Mouse (Mus musculus): ENCODE measurements around the gene Myb. TPM values are rescaled to one million over a fixed set of nuclear protein-coding genes. Genes with fewer than 3 reads are reported as not detected.

The Myb gene
- polyA plus RNA-seq, 1 experiment: 0.09 TPM

DNA sequence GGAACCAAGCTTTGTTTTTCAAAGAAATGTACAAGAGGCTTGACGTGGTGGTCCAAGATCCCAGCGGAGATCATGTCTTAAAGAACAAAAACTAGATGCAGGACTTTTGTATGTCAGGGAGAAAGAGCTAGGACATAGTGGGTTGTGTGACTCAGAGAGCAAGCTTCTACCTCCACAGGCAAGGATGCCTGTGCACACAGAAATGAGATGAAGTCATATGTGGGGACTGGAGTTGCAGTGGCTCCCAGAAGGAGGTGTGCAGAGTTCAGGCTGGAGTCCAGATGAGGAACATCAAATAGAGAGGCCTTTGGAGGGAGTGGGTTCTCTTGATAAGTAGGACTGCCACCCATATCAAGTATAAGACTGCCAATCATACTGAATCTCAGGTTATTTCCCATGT is 65.9 kb downstream of the Myb start:
- Histone ChIP-seq H3K4me3 (replicated peaks) (no peak overlapping the region), H3K36me3 (ENCODE audit: control insufficient read depth) (no peaks in the 10 kb centered on the region), H3K4me1 (ENCODE audit: control insufficient read depth) (no peaks in the 10 kb centered on the region), H3K27me3 (ENCODE audit: control insufficient read depth) (no peaks in the 10 kb centered on the region), H3K9me3 (ENCODE audit: control insufficient read depth, low read length) (no peaks in the 10 kb centered on the region)
- no peak for TF ChIP-seq GATA1 (IDR thresholded peaks at IDR 0.05; ENCODE audit: low read length)
- no peak for TF ChIP-seq TAL1 (IDR thresholded peaks at IDR 0.05; ENCODE audit: low read length)

DNA sequence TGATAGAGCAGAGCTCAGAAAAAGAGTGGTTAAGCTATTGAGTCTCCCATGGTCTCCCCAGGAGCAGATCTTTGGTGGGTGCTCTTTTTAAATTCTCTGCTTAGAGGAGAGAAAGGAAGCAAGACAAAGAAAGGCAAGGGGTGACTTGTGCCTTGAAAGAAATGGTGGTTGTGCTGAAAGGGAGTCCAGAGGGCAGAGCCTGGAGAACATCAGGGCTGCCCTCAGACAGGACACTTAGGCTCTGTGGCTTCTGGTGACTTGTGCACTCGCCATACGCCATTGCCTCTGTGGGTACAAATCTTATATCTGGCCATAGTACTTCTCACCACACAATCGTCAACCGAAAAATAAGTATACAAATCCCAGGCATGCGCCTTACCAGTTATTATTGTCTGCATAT is 67.5 kb downstream of the Myb start:
- no peak for TF ChIP-seq TAL1 (IDR thresholded peaks at IDR 0.05; ENCODE audit: low read length)

DNA sequence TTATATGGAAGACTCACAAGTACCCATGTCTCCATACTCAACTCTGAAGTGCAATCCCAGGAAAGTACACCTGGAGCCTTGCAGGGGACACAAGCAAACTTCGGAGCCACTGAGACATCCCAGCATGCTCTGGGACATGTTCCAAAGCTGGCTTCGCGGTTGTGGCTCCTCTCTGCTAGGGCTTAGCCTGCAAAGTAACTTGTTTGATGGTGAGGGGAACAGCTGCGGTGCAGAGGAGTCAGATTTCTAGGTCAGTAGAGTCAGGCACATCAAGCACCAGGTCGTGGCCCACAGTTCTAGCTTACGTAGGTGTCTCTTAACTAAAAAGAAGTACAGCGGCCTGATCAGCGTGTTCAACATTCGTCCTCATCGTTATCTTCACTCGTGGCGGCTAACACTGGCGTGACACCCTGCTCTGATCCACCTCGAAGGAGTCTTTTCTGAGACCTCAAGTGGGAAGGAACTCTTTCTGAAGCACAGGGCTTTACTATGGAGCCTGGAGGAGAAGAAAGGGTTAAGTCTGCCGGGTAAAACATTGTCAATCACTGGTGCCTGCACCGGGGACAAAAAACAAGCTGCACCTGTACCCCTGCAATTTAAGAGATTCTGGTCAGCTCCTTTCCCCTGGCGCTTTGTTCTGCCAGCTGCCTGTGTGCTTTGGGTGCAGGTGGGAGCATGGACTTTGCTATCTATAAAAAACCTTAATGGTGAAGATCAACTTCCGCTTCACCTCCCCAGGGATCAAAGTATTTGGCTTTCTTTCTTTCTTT is 68.1 kb downstream of the Myb start:
- no peaks in the 10 kb centered on the region for H3K36me3 ChIP-seq (ENCODE audit: control insufficient read depth)
- TF ChIP-seq GATA1 (IDR thresholded peaks at IDR 0.05; ENCODE audit: low read length) (no peak), TAL1 (IDR thresholded peaks at IDR 0.05; ENCODE audit: low read length) (no peak)
- no peaks in the 10 kb centered on the region for H3K27me3 ChIP-seq (ENCODE audit: control insufficient read depth)
- no peak overlapping the region for H3K4me3 ChIP-seq (replicated peaks)
- no peaks in the 10 kb centered on the region for H3K9me3 ChIP-seq (ENCODE audit: control insufficient read depth, low read length)
- H3K4me1 ChIP-seq (ENCODE audit: control insufficient read depth): no peaks in the 10 kb centered on the region

More for the DNA sequence above, 67.5 kb downstream of the Myb start:
- Histone ChIP-seq H3K9me3 (ENCODE audit: control insufficient read depth, low read length) (no peaks in the 10 kb centered on the region), H3K4me3 (replicated peaks) (no peak overlapping the region), H3K27me3 (ENCODE audit: control insufficient read depth) (no peaks in the 10 kb centered on the region), H3K36me3 (ENCODE audit: control insufficient read depth) (no peaks in the 10 kb centered on the region), H3K4me1 (ENCODE audit: control insufficient read depth) (no peaks in the 10 kb centered on the region)

DNA sequence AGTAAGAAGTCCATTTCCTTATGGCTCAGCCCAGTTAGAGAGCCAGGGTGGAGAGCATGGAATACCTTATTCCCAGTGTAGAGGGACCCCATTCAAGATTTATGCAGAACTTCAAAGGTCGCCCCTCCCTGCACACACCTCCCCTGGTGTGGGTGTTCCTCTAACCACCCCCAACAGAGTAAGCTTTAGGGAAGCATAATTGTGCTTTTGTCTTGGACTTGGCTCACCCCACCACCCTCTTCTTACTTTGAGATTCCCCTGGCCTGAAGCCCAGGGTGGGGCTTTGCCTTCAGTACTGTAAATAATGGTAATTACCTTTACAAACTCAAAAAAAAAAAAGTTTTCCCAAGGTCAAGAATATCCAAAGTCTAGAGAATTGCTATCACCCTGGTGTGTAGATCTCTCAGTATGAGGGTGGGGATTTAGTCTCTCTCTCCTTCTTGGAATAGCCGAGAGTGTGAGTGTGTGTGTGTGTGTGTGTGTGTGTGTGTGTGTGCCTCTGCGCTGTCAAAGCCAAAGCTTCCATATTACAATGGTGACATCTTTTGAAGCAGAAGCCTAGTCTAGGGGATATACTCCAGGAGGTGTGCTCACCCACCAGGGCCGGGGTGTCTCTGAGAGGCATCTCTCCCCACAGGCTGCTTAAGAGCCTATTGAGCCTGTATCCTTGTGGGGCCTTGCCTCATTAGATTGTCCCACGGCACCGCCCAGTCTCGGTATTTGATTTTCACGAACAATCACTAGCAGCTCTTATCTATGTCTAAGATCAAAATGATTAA is 69.7 kb downstream of the Myb start:
- H3K36me3 ChIP-seq (ENCODE audit: control insufficient read depth): no peaks in the 10 kb centered on the region
- no peaks in the 10 kb centered on the region for H3K4me1 ChIP-seq (ENCODE audit: control insufficient read depth)
- TF ChIP-seq TAL1 (IDR thresholded peaks at IDR 0.05; ENCODE audit: low read length): no peak
- no peak for TF ChIP-seq GATA1 (IDR thresholded peaks at IDR 0.05; ENCODE audit: low read length)
- no peaks in the 10 kb centered on the region for H3K9me3 ChIP-seq (ENCODE audit: control insufficient read depth, low read length)
- H3K4me3 ChIP-seq (replicated peaks): no peak overlapping the region
- H3K27me3 ChIP-seq (ENCODE audit: control insufficient read depth): no peaks in the 10 kb centered on the region

DNA sequence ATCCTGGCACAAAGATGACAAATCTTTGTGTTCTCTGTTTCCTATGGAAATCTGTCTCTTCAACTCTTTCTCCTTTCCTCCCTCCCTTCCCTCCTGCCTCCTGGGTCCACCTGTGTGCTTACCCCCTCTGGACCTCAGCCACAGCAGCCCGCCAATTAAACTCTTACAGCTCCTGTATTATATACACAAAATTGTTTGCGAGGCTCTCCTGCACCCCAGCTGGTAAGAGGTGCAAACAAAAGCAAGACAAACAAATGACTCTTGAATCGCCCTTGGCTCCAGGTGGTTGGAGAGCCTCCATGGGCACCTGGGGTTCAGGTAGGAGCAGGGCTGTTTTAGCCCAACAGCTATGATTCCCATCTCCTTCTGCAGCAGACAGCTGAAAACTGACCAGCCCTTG is 71.2 kb downstream of the Myb start:
- TF ChIP-seq GATA1 (IDR thresholded peaks at IDR 0.05; ENCODE audit: low read length) (no peak), TAL1 (IDR thresholded peaks at IDR 0.05; ENCODE audit: low read length) (no peak)
- no peak overlapping the region for H3K4me3 ChIP-seq (replicated peaks)
- H3K4me1 ChIP-seq (ENCODE audit: control insufficient read depth): no peaks in the 10 kb centered on the region
- H3K27me3 ChIP-seq (ENCODE audit: control insufficient read depth): no peaks in the 10 kb centered on the region
- H3K36me3 ChIP-seq (ENCODE audit: control insufficient read depth): no peaks in the 10 kb centered on the region
- no peaks in the 10 kb centered on the region for H3K9me3 ChIP-seq (ENCODE audit: control insufficient read depth, low read length)

DNA sequence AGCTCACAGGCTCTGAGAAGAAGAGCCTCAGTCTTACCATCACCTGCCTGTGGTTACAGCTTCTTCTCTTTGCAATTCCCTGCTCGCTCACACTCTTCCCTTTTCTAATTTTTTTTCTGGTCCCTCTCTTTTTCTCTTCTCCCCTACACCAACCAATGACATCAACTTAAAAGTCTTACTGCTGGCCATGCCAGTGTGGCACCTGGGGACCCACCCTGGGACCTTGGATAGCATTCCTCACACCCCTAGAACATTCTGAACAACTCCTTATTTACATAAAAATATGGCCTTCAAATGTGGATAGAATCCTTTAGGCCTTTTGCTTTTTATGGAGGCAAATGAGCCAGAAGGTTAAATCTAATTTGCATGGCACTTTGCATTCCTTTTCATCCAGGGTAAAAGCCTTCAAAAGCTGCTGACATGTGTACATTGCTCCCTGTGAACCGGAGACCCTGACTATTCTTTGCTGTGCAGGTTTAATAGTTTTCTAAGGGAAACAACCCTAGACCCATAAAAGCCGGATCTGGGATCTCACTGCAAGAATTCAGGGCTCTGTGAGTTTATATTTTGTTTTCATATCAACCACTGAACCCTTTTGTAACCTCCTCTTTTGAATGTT is 73.1 kb downstream of the Myb start:
- Histone ChIP-seq H3K4me3 (replicated peaks) (no peak overlapping the region), H3K36me3 (ENCODE audit: control insufficient read depth) (no peaks in the 10 kb centered on the region), H3K9me3 (ENCODE audit: control insufficient read depth, low read length) (no peaks in the 10 kb centered on the region), H3K4me1 (ENCODE audit: control insufficient read depth) (no peaks in the 10 kb centered on the region), H3K27me3 (ENCODE audit: control insufficient read depth) (no peaks in the 10 kb centered on the region)
- no peak for TF ChIP-seq TAL1 (IDR thresholded peaks at IDR 0.05; ENCODE audit: low read length)
- no peak for TF ChIP-seq GATA1 (IDR thresholded peaks at IDR 0.05; ENCODE audit: low read length)

DNA sequence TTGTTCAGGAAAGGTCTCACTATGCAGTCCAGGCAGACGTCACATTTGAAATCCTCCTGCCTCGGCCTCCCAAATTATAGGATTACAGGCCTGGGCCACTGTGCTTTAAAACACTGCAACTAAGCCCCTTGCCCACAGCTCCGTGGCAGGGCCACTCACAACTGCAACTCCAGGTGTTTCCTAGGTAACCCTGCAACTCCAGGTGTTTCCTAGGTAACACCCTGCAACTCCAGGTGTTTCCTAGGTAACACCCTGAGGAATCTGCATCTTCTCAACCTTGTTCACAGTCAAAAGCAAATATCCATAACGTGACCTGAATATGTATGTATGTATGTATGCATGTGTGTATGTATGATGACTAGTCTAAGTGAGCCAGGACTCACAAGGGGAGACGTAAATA is 75.7 kb downstream of the Myb start:
- Histone ChIP-seq H3K9me3 (ENCODE audit: control insufficient read depth, low read length) (no peaks in the 10 kb centered on the region), H3K4me3 (replicated peaks) (no peak overlapping the region), H3K36me3 (ENCODE audit: control insufficient read depth) (no peaks in the 10 kb centered on the region), H3K4me1 (ENCODE audit: control insufficient read depth) (no peaks in the 10 kb centered on the region), H3K27me3 (ENCODE audit: control insufficient read depth) (no peaks in the 10 kb centered on the region)
- TF ChIP-seq GATA1 (IDR thresholded peaks at IDR 0.05; ENCODE audit: low read length) (no peak), TAL1 (IDR thresholded peaks at IDR 0.05; ENCODE audit: low read length) (no peak)

DNA sequence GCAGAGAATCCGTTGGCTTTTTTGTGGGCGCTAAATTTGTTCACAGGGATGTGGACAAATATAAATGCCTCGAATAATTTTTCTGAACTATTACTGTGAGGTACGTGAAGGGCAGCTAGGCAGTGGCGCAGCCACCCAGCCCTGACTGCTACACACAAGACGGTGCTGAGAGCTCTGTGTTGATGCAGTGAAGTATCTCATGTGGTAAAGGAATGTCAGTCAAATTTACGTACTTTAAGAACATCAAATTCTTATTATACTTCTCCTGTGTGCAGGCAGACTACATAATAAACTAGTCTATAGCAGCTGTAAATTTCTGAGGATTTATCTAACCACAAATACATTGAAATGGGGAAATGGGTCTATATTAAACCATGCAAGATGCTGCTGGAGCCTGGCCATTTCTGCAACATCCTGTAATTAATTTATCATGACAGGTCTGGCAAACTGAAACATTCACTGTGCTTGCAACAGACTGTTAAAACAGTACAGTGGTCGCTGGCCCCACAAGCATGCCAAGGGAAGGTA is 77.3 kb downstream of the Myb start:
- Histone ChIP-seq H3K36me3 (ENCODE audit: control insufficient read depth) (no peaks in the 10 kb centered on the region), H3K27me3 (ENCODE audit: control insufficient read depth) (no peaks in the 10 kb centered on the region), H3K9me3 (ENCODE audit: control insufficient read depth, low read length) (no peaks in the 10 kb centered on the region), H3K4me3 (replicated peaks) (no peak overlapping the region), H3K4me1 (ENCODE audit: control insufficient read depth) (no peaks in the 10 kb centered on the region)
- TF ChIP-seq TAL1 (IDR thresholded peaks at IDR 0.05; ENCODE audit: low read length) (no peak), GATA1 (IDR thresholded peaks at IDR 0.05; ENCODE audit: low read length) (no peak)

DNA sequence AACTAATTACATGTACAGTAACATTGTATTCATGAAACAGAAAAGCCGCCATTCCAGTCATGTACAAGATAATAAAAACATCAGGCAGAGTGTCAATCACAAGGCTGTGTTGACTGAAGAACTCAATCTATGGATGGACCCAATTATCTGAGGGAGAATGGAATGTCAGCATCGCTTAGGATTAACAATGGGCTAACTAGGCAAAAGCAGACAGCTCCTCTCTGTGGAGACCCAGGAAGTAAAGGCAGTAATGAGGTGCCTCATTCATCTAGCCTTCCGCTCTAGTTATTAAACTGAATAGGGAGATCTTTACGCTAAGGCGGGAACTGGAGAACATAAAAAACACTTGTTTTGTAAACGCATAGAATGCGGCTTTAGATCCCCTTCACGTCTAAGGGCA is 78.3 kb downstream of the Myb start:
- Histone ChIP-seq H3K27me3 (ENCODE audit: control insufficient read depth) (no peaks in the 10 kb centered on the region), H3K36me3 (ENCODE audit: control insufficient read depth) (no peaks in the 10 kb centered on the region), H3K4me1 (ENCODE audit: control insufficient read depth) (no peaks in the 10 kb centered on the region), H3K4me3 (replicated peaks) (no peak overlapping the region), H3K9me3 (ENCODE audit: control insufficient read depth, low read length) (no peaks in the 10 kb centered on the region)
- TF ChIP-seq TAL1 (IDR thresholded peaks at IDR 0.05; ENCODE audit: low read length) (no peak), GATA1 (IDR thresholded peaks at IDR 0.05; ENCODE audit: low read length) (no peak)

Data from erythroblast, embryonic 14.5 days (primary cell).